Mouse (Mus musculus) adrenal gland, postnatal 36 days (tissue): ENCODE data around the gene Wapl. TPM values are rescaled to one million over a fixed set of nuclear protein-coding genes. Genes with fewer than 3 reads are reported as not detected.

Experiments used
- DNase-seq, 2 experiments: peaks; one replicate each; pipeline ENCODE4 v3.0.0; 2021; ENCODE audit warnings: mixed read lengths in 1 of 2
- total RNA-seq, 2 experiments: library from RNA; stranded (reverse); gene quantifications; 2 replicates each; pipeline ENCODE4 v1.2.3; 2021

The Wapl gene
- total RNA-seq, 2 experiments from 2014 or later = 81.7 to 88.7 TPM

DNA sequence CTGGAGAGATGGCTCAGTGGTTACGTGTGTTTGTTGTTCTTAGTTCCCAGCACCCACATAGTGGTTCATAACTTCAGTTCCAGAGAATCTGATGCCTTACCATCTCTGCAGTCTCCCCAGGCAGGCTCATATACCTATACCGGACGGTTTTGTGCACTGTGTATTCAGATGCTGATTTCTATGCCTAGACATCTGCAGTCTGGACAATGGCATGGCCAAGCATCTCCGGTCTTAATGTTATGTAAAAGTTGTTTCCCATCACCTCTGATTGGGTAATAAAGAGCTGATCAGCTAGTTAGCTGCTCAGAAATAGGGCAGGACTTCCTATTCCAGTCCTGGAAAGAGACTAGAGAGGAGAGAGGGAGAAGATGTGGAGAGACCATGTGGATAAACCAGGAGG lies 20.2 kb downstream of the Wapl start:
- DNase-seq = no peak

DNA sequence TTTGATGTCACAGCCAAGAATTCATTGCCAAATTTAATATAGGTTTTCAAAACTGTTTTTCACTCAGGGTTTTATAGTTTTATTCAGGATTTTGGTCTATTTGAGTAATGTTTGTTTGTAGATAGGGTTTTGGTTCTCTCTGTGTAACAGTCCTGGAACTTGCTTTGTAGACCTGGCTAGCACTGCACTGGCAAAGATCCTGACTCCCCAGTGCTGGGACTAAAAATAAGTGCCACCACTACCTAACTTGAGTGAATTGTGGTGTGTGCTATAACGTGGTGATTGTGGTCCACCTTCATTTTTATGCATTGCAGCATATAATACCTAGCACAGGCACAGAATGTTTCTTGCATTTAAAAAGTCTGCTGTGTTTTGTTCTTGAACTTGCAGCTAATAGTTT lies 23.6 kb downstream of the Wapl start:
- no peak for DNase-seq

DNA sequence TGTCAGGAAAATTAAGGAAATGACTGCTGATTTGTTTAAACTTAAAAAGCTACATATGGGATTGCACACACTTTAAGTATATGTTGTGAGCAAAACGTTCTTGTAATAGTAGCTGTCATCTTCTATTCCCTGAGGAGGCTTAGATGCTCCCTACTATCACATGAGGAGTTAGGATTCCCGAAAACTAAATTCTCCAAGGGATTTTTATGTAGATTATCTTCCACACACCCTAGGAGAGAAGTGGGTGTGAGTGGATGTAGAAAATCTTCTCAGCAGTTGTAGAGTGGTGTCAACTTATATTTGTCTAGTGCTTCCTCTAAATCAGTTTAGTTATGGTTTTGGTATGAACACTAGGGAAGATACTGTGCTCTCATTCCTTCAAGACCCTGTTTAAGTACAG lies 36.5 kb downstream of the Wapl start:
- DNase-seq = no peak

DNA sequence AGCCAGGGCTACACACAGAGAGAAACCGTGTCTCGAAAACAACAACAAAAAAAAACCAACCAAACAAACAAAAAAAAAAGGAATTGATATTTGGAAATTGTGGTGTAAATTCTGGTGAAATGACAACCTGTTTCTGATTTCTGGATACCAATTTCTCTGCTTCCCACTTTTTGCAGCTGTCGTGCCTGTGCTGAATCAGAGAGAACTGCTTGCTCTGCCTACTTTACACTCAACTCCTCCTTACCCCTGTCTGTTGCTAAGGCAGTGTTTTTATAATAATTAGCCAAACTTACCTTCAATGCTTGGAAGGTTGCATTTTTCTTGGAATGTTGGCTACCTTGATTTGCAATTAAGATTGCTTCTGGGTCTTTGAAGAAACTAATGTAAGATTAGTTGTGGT lies 38.3 kb downstream of the Wapl start:
- no peak for DNase-seq

DNA sequence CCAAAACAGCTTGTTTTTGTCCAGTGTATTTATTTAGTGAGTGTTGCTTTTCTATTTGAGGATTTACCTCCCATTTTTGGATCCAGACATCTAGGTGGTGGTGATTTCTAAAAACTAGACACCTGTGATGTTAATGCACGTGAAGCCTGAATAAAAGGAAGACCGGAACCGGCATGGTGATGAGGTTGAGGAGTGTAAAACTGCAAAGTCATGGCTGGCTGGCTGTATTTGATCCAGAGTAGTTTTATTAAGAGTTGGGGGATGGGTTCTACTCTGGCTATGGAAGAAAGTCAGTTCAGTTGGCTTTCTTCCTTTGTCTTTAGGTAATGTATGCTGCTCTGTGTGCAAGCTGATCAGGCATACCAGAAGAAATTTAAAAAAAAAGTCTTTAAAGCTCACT lies 39.1 kb downstream of the Wapl start:
- no peak for DNase-seq

DNA sequence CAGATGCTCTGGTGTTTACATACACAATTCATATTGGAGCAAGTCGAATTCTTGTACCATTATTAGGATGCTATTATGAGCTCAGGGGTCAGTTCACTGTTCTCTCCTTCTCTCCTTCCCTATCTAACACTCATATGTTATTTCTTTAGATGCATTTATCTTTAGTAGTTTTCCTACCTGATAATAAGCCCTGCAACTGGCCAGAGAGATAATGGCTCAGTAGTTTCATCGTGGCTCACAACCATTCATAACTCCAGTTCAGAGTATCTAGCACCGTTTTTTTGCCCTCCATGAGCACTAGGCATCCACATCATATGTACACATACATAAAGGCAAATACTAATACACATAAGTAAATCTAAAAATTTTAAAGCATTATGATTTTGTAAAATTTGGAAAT lies 44.4 kb downstream of the Wapl start:
- no peak for DNase-seq

DNA sequence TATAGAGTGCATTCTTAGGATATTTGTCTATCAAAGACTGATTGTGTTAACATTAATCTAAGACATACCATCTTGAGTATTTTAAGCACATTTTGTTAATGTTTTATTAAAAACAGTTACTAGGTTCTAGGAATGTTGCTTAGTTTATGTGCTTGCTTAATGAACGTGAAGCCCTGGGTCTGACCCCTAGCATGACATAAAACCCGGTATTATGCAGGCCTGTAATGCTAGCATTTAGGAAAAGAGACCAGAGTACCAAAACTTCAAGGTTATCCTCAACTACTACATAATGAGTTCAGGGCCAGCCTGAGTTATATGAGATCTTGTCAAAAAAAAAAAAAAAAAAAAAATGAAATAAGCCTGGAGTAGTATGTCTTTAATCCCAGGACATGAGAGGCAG lies 54.0 kb downstream of the Wapl start:
- DNase-seq = no peak

DNA sequence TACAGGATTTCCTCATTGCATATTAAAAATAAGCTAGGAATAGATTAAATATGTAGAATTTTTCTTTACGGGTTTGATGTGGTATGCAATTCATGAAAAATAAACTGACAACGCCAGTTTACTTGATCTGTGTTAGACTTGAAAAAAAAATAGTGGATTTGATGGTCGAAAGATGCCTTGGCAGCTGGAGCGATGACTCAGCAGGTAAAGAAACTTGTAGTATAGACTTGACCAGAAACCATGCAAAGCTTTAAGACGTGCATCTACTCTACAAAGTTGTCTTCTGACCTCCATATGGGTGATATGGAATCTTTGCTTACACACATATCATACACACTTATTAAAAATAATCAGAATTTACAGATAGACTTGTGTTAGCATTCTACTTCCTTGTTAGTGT lies 61.7 kb downstream of the Wapl start:
- DNase-seq = no peak

DNA sequence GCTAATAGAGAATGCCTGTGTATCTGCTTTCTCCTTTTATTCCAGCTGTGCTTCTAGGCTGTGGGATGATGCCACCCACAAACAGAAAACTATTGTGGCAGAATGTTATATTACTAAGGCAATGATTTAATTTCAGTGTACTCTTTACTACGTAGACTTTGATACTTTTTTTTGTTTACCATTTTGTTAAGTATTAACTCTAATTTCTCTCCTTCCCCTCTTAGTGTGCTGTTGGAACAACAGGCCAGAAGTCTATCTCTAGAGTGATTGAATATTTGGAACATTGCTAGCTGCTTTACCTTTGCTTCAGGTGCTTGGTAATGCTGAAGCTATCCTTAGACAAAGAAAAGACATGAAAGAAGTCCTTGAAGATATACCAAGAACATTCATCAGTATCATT lies 71.7 kb downstream of the Wapl start:
- no peak for DNase-seq

DNA sequence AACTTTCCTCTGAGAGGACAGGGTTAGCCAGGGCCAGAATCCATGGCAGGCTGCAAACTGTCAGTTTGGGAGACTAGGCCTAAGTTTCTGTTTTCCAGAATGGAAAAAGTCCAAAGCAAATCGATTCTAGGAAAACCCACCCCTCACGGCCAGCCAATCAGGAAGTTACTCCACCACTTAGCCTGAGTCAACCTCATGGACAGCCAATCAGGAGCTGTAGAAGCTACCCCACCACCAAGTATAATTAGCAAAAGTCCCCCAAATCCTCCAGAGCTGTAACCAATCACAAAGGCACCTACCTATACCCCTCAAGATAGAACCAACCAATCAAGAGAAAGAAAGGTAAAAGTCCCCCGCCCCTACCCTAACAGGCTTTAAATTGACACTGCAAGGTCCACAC lies 82.0 kb downstream of the Wapl start:
- DNase-seq = no peak

DNA sequence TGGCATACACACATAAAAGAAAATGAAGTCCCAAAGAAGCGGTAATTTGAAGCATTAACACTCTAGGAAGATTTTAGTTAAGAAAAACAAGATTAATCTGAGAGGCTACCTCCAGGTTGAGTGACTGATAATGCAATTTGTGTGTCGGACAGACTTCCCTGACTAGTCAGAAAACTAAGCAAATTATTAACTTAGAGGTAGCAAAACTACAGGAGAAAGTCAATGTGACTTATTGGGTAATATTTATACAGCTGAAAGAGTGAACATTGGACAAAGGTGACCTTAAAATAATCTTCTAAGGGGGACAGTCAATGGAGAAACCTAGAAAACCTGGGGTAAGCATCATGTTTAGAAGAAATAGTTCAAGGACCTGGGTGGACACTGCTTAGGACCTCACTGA lies 86.2 kb downstream of the Wapl start:
- DNase-seq = no peak

DNA sequence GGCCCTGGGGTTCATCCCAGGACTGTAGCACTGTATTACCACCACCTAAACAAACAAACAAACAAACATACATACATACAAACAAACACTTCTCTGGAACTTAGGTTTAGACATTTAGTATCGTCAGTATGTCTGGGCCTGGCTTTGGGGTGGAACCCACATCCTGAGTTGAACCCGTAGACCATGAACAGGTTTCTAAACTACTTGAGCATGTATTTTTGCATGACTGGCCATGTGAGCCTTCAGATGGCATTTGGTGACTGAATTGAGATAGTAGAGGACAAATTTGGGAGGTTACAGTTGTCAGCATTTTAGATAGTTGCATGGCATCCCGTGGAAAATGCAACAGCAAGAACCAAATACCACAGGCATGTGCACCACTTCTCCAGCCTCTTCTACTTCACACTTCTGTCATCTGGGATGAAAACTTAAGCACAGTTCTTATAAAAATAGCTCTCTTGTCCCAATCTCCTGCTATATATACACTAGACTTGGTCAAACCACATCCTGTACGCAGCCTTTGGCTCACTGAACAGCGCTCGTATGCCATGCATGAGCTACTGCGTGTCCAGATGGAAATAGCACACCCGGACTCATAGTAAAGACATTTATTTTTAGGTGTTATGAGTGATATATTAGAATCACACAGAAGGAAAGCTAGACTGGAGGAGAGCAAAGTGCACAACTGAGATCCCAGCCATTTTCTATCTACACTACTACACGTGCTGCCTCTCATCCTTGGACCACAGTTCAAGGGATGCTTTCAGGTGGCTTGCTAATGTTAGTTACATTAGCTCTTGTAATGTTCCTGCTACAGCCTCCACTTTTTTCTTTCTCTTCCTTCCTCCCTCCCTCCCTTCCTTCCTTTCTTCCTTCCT lies 87.6 kb downstream of the Wapl start:
- no peak for DNase-seq

DNA sequence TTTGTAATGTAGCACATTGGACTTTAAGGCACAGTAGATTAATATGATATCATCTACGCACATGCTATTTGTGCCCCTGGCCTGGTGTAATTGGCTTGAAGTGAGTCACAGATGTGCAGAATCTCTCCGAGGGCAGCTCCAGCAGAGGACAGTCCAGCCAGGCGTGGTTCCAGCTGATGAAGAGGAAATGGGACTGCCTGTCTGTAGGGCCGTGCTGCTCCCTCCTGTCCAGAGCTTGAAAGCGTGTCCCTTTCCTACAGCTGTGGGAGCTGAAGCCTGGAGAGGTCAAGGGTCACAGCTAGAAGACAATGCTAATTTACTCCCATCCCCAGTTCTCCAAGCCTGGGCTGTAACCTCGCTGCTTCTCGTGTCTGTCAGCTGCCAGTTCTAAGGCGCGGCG lies 89.0 kb downstream of the Wapl start:
- DNase-seq = peak; percentile 39 to 46

DNA sequence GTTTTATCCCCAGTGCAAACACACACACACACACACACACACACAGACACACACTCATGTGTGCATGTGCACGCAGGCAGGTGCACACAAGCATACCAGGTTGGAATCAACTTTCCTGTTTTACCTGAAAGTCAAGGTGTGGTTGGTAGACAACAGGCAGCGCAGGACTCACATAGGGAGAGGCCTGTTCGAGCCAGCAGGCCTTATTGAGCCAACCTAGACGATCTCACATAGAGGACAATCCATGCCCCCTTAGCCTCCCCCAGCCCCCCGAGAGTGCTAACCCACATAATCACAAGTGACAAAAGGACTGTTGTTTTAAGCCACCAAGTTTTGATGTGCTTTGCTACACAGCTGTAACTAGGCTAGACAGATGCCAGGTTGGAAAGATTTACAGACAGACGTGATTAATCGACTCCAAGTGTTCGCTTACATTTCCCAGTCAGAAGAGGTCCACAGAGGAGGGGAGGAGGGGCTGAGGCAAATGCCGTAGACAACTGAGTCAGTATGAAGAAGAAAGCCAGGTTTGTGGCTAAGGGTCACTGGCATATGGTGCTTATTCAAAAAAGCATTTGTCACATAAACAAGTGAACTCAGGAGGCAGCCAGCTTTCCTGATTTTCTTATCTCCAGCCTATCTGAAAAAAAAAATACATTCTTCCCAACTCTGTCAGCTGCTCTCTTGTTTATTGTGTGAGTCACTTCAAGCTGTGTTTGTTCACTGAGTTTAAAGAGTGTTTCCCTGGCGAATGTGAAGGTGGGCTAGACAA lies 90.2 kb downstream of the Wapl start:
- peak in 1 of 2 experiments; percentile 8 for DNase-seq

DNA sequence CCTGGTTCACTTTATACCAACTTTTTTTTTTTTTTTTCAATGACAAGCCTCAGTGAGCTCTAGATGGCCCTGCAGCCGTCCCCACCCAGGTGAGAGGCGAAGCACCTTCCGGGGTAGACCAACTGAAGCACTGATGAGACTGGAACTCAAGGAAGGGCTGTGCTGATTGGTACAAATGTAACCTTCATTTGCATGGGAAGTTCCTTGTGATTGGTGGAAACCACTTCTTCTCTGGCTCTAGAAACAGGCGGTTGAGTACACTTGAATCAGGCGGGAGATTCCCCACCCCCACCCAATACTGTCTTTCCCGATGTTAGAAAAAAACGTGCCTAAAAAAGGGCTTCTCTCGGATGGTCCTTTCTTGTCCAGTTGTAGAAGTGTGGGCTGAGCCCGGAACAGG lies 91.2 kb downstream of the Wapl start:
- DNase-seq = no peak

DNA sequence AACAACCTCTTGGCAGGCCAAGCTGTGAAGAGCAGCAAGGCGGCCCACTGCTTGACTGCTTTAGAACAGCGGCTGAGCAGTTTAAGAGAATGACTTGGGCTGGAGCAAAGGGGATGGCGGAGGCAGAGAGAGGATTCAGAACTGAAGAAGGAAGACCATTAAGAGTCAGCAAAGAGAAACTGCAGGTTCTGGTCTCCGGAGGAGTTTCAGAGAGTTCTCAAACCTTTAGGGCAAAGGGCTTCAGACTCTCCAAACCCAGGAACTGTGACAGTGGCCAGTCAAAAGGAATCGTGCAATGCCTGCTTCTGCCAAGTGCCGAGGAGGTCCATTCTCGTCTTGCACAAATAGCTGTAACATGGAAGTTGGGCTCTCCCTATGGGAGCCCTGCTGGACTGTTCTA lies 91.7 kb downstream of the Wapl start:
- DNase-seq = no peak

DNA sequence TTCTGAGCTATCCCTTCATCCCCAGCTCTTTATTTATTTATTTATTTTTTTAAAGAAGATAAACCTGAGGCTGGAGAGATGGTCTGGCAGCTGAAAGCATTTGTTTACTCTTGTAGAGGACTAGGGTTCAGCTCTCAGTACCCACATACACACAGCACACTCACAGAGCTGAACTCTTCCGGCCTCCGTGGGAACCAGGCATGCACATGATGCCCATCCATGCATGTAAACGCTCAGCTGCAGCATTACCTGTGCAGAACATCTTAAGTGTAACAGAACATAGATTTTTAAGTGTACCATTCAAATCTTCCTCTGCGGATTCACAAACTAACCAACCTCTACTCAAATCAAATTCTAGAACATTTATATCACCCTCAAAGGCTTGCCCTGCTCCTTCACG lies 92.5 kb downstream of the Wapl start:
- DNase-seq = no peak

DNA sequence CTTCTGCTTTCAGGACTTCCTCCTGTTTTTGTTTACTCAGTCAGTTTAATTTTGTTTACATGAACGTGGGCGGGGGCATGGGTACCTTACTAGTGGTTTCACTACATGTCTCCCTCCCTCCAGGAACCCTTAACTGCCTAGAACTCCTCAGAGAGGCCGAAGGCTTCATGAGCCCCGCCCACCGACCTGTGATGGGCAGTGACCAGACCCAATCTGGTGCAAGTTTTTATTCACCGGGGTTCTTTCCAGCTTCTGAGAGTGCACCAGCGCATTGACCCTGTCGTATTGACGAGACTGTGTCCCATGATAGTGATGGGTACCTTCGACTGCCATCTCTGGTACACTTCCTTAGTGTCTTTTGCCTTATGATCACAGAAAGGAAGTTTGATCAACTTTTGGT lies 94.6 kb downstream of the Wapl start:
- DNase-seq = peak; percentile 81 to 86

DNA sequence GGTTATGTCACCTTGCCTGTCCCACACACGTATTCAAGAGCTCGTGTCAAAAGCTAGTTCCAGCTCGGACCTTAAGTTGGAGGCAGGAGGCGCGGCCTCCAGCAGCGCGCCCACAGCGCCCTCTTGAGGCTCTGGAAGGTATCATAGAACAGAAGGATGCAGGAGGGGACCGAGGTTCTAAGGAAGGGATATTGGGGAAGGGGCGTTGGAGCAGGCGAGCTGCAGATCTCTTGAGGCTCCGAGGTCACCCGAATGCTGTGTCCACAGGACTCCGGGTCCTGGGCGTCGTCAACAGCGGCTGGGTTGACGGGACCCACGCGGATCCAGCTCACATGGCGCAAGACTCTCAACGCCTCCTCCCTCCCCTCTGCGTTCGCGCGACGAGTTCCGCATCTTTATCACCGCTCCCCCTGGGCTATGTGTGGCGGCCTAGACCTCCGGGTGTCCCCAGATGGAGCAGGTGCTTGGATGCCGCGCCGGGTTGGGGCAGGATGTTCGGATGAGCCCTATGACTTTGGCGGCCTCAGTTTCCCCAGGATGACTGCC lies 95.4 kb downstream of the Wapl start:
- peak; percentile 79 to 82 for DNase-seq

DNA sequence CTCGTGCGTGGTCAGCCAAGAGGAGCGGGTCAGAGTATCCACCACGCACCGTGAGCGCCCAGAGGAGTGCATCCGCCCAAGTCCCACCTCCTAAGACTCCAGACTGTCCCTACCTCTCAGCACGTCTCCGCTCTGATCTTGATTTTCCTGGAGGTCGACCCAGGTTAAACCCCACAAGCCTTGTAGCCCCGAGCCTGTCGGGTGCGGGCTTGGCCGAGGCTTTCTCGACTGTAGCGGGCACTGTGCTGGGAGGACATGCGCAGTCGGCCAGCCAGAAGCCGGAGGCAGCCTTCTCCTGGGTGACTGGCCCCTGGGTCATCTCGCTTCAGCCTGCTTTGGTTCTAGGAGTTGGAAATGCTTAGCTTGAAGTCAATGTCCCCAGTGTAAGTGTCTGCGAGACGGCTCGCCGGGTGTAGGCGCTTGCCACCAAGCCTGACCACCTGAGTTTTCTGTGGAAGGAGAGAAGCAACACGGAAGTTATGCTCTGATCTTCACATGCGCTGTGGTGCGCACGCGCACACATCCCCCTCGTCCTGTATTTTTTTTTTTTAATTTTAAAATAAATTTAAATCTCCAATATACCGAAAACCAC lies 95.9 kb downstream of the Wapl start:
- DNase-seq = peak; percentile 19 to 56

DNA sequence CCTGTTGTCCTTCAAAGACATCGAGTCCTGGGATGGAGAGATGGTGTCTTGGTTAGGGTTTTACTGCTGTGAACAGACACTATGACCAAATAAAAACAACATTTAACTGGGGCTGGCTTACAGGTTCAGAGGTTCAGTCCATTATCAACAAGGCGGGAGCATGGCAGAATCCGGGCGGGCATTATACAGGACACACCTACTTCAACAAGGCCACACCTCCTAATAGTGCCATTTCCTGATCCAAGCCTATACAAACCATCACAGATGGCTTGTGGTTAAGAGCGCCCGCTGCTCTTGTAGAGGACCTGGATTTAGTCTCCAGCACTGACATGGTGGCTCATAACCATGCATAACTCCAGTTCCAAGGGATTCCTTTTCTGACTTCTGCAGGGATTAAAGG lies 96.7 kb downstream of the Wapl start:
- DNase-seq = no peak

DNA sequence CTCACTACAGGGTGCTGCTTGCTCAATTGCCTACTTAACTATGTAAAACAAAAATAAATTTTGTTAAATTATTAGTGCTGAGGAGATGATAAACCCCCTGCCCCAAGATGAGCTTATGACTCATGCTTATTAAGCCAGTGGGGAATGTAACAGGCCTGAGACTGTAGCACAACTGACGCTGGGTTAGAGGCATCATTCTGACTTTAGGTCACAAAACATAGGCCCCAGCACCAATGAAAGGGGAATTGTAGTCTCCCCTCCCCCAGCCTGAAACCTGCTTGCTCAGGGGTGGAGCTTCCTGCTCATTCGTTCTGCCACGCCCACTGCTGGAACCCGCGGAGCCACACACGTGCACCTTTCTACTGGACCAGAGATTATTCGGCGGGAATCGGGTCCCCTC lies 97.9 kb downstream of the Wapl start:
- DNase-seq = no peak

DNA sequence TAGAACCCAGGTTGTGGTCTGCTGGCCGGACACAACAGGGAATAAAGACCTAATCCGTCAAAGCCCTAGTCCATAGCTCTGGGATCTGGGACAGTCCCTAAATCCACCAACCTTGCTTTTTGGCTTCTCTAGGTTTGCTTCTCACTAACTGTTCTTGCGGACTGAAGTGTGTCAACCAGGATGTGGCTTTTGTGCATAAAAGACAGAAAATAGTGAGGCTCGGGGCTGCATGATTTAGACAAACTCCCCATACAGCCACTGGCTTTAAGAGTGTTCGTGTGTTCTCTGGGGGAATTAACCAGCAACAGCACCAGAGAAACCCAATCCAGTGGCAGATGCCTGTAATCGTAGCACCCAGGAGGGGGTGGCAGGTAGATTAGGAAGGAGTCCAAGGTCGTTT lies 98.4 kb downstream of the Wapl start:
- no peak for DNase-seq
